ENCODE assay signal across 8 mouse cellular contexts in the genomic region with DNA sequence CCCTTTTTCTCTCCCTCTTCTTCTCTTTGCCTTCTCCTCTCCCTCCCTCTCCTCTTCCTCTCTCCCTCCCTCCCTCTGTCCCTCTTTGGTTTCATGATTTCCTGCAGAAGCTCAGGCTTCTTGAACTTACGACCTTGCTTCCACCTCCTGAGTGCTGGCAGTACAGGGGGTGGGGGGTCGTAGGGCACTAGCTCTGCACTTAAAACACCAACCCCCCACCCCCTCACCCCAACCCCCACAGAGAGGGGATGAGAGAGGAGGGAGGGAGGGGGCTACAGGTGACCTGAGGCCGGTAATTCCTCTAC. TPM values are rescaled to one million over a fixed set of nuclear protein-coding genes. Genes with fewer than 3 reads are reported as not detected.
DNase-seq lines count a peak whose midpoint lies in the region; ATAC-seq and TF ChIP-seq lines count a peak whose summit lies in the region.

No protein-coding gene starts in this region.

- intact Hi-C loops in left cerebral cortex, adult 2 months (cut with DNase I): no loop called here
- intact Hi-C loops in left cerebral cortex, postnatal 14 days (cut with DNase I): no loop called here

- TF ChIP-seq CTCF in left cerebral cortex, adult 2 months (IDR thresholded peaks at IDR 0.05): no peak

- no peak for DNase-seq in left cerebral cortex, adult 2 months (ENCODE audit: extremely low spot score in 1 of 2, low spot score in 2 of 2)
- no peak for DNase-seq in left cerebral cortex, postnatal 14 days (ENCODE audit: low spot score in 2 of 2)
- no peak for DNase-seq in embryonic facial prominence, embryonic 11.5 days (ENCODE audit: low spot score)
- DNase-seq in right cerebral cortex, postnatal 10 days (ENCODE audit: low spot score in 2 of 2): no peak
- DNase-seq in kidney, postnatal 4 days: no peak

- no peak for ATAC-seq in embryonic facial prominence, embryonic 11.5 days (replicated peaks; ENCODE audit: insufficient number of reproducible peaks, low FRiP score, low TSS enrichment, low read depth)
- peak; percentile 29 for ATAC-seq in intestine, embryonic 16.5 days
- no peak for ATAC-seq in neural tube, embryonic 14.5 days (ENCODE audit: low read depth)
- ATAC-seq in megakaryocyte-erythroid progenitor cell, adult 5-6 weeks (replicated peaks; ENCODE audit: low FRiP score, low TSS enrichment, poor library complexity, severe bottlenecking): no peak

- no peaks in the 10 kb centered on the region for H3K4me1 ChIP-seq in embryonic facial prominence, embryonic 11.5 days (ENCODE audit: control insufficient read depth, insufficient read depth, low read length)
- H3K4me1 ChIP-seq in intestine, embryonic 16.5 days (ENCODE audit: control insufficient read depth, insufficient read depth, low read length): peaks cover 8% of the 10 kb centered on the region; the same call in 1 of the 2 replicates
- H3K4me1 ChIP-seq in neural tube, embryonic 14.5 days (ENCODE audit: control insufficient read depth, insufficient read depth, low read length): 0 out of 2 replicates have a peak, but pooled peaks cover 3% of the 10 kb centered on the region

- 5% methylated on average over 3 of the region's 3 CpGs for WGBS in embryonic facial prominence, embryonic 11.5 days
- 1% methylated on average over 3 of the region's 3 CpGs for WGBS in intestine, embryonic 16.5 days
- WGBS in neural tube, embryonic 14.5 days: 8% methylated on average over 3 of the region's 3 CpGs

- H3K36me3 ChIP-seq in embryonic facial prominence, embryonic 11.5 days (replicated peaks; ENCODE audit: control insufficient read depth, insufficient read depth, low read depth, low read length): no peaks in the 10 kb centered on the region
- peaks cover 5% of the 10 kb centered on the region for H3K36me3 ChIP-seq in intestine, embryonic 16.5 days (ENCODE audit: control insufficient read depth, insufficient read depth, low read length)
- H3K36me3 ChIP-seq in neural tube, embryonic 14.5 days (ENCODE audit: control insufficient read depth, insufficient read depth, low read length): no peaks in the 10 kb centered on the region

- peak overlapping the region; percentile 74 for H3K4me2 ChIP-seq in embryonic facial prominence, embryonic 11.5 days (ENCODE audit: low read depth, low read length)
- peak overlapping the region; percentile 82 for H3K4me2 ChIP-seq in intestine, embryonic 16.5 days (ENCODE audit: low read depth, low read length)
- peak overlapping the region; percentile 54 for H3K4me2 ChIP-seq in neural tube, embryonic 14.5 days (ENCODE audit: low read depth, low read length)

- H3K27ac ChIP-seq in left cerebral cortex, adult 2 months: no peak overlapping the region
- no peak overlapping the region for H3K27ac ChIP-seq in embryonic facial prominence, embryonic 11.5 days (replicated peaks; ENCODE audit: low read depth, low read length)
- peak overlapping the region; percentile 90 for H3K27ac ChIP-seq in intestine, embryonic 16.5 days (ENCODE audit: low read length)
- H3K27ac ChIP-seq in neural tube, embryonic 14.5 days (ENCODE audit: low read depth, low read length): no peak overlapping the region

- peak overlapping the region; percentile 46 for H3K4me3 ChIP-seq in left cerebral cortex, adult 2 months
- H3K4me3 ChIP-seq in embryonic facial prominence, embryonic 11.5 days (ENCODE audit: low read depth, low read length): peak overlapping the region; percentile 45
- peak overlapping the region; percentile 56 for H3K4me3 ChIP-seq in intestine, embryonic 16.5 days (ENCODE audit: low read length)
- peak overlapping the region; percentile 35 for H3K4me3 ChIP-seq in neural tube, embryonic 14.5 days (ENCODE audit: low read depth, low read length)

- H3K9me3 ChIP-seq in embryonic facial prominence, embryonic 11.5 days (replicated peaks; ENCODE audit: control insufficient read depth, low read length): no peaks in the 10 kb centered on the region
- peaks cover 5% of the 10 kb centered on the region; the same call in 1 of the 2 replicates for H3K9me3 ChIP-seq in intestine, embryonic 16.5 days (ENCODE audit: control insufficient read depth, low read length)
- no peaks in the 10 kb centered on the region for H3K9me3 ChIP-seq in neural tube, embryonic 14.5 days (ENCODE audit: control insufficient read depth, low read length)

- H3K27me3 ChIP-seq in embryonic facial prominence, embryonic 11.5 days (ENCODE audit: control insufficient read depth, insufficient read depth, low read length): no peaks in the 10 kb centered on the region
- H3K27me3 ChIP-seq in intestine, embryonic 16.5 days (replicated peaks; ENCODE audit: control insufficient read depth, insufficient read depth, low read length): no peaks in the 10 kb centered on the region
- no peaks in the 10 kb centered on the region for H3K27me3 ChIP-seq in neural tube, embryonic 14.5 days (ENCODE audit: control insufficient read depth, insufficient read depth, low read length)

- peak overlapping the region; percentile 76 for H3K9ac ChIP-seq in embryonic facial prominence, embryonic 11.5 days (replicated peaks; ENCODE audit: low read length)
- peak overlapping the region; percentile 74 for H3K9ac ChIP-seq in intestine, embryonic 16.5 days (ENCODE audit: low read depth, low read length)
- H3K9ac ChIP-seq in neural tube, embryonic 14.5 days (replicated peaks; ENCODE audit: low read depth, low read length): no peak overlapping the region; the same call in 1 of the 2 replicates

RNA-seq across cellular contexts. Expression of gene Casp8, which starts 0.8 kb away (rescaled TPM):
- 1 to 10 TPM; 1.8 to 2.9 TPM for total RNA-seq in left cerebral cortex, adult 2 months (2021)
- total RNA-seq in left cerebral cortex, postnatal 14 days (2021): 1 to 10 TPM; 4.2 to 4.7 TPM
- 15.5 and 16.3 TPM in 2 replicates for polyA plus RNA-seq in embryonic facial prominence, embryonic 11.5 days (2014; fragmentation: Nextera tagmentation; extraction: Ambion mirVana)
- 54.3 and 56.4 TPM in 2 replicates for polyA plus RNA-seq in intestine, embryonic 16.5 days (2015; fragmentation: Nextera tagmentation; extraction: Ambion mirVana)
- 2.1 and 6.7 TPM in 2 replicates for polyA plus RNA-seq in neural tube, embryonic 14.5 days (2014; fragmentation: Nextera tagmentation; extraction: Ambion mirVana)
- 25.6 and 37.4 TPM in 2 replicates for total RNA-seq in megakaryocyte-erythroid progenitor cell, adult 5-6 weeks (2014; fragmentation: Nextera tagmentation)
- 57.4 and 69.1 TPM in 2 replicates for total RNA-seq in megakaryocyte-erythroid progenitor cell, adult 5-6 weeks (2017)

Comparison
In these comparisons a context has a peak if more than half of its experiments do, and no peak if none do; other contexts are left out.
1. RNA of gene Casp8, which starts 0.8 kb away (total RNA-seq): 25.6 to 69.1 TPM in megakaryocyte-erythroid progenitor cell, adult 5-6 weeks; 4.2 to 4.7 TPM in left cerebral cortex, postnatal 14 days and 1.8 to 2.9 TPM in left cerebral cortex, adult 2 months; every median in the first group is over 4 times any median in the second.
2. Peak in every context shown above with its lines, with median percentiles within 50 percentile points of each other: H3K4me3 ChIP-seq and H3K4me2 ChIP-seq.